Mouse (Mus musculus): ENCODE data around the gene Dock7. TPM values are rescaled to one million over a fixed set of nuclear protein-coding genes. Genes with fewer than 3 reads are reported as not detected.
A peak's percentile ranks its signal among the peaks of the same experiment; 100 is the strongest.
"Not testable (repeated sequence)": the region's sequence is repeated elsewhere in the genome, so short reads cannot be mapped to it uniquely, and the experiment has no call there.

The Dock7 gene
- total RNA-seq, 2 experiments from 2014 or later, result 40.2 to 42.7 TPM

- intact Hi-C loops (cut with DNase I), result no loop called here
- DNase-seq (ENCODE audit: low spot score in 2 of 2), result no peak
Measured at GRCm38 (mm10) chr4:99030686-99031085, 90.0 kb downstream of the Dock7 start, which contains the start of gene Angptl3. Gene Angptl3 (plus strand): TSS chr4:99030954.

- intact Hi-C loops (cut with DNase I), result no loop called here
- DNase-seq (ENCODE audit: low spot score in 2 of 2), result no peak
Measured at GRCm38 (mm10) chr4:99028377-99028776, 92.3 kb downstream of the Dock7 start.

- intact Hi-C loops (cut with DNase I), result no loop called here
Measured at GRCm38 (mm10) chr4:99022221-99022620, 98.5 kb downstream of the Dock7 start.

GRCm38 (mm10) chr4:99011039-99011438, 109.7 kb downstream of the Dock7 start:
- intact Hi-C loops (cut with DNase I), result no loop called here
- DNase-seq (ENCODE audit: low spot score in 2 of 2), result no peak

More at GRCm38 (mm10) chr4:99022221-99022620, 98.5 kb downstream of the Dock7 start:
- peak in 1 of 2 experiments; percentile 31 for DNase-seq (ENCODE audit: low spot score in 2 of 2)

- DNase-seq (ENCODE audit: low spot score in 2 of 2), result no peak
- intact Hi-C loops (cut with DNase I), result no loop called here
Measured at GRCm38 (mm10) chr4:99006319-99006718, 114.4 kb downstream of the Dock7 start.

DNA sequence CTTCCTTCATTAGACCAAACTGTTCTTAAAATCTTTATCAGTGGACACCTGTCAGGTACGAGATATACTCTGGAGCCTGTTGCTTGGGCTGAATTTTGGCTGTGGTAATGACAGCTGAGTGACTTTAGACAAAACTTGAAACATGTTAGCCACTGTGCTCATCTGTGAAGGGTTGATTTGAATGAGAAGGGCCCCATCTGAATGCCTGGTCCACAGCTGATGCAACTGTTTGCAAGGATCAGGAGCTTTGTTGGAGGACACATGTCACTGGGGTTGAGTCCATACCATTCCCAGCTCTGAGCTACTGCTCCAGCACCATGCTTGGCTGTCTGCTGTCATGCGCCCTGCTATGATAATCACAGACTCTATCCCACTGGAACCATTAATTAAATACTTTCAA, 115.1 kb downstream of the Dock7 start:
- no peak for DNase-seq (ENCODE audit: low spot score in 2 of 2)
- intact Hi-C loops (cut with DNase I), result no loop called here

DNA sequence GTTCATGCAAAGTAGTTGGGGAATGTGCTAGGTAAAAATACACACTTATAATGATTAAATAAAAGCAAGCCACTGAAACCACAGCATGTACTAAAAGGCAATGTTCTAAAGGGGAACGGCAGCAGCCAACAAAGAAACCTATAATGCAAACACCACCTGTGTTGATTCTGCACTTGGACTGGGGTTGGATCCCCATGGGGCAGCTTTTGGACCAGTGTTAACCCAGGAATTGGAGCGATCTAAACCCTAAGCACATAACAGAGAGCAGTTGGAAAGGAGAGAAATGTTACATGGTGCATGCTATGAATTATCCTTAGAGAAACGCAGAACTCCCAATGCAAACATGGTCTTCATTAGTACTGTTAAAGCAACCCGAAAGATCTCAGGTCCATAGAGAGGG, 127.2 kb downstream of the Dock7 start:
- DNase-seq (ENCODE audit: low spot score in 2 of 2), result no peak
- intact Hi-C loops (cut with DNase I), result no loop called here

DNA sequence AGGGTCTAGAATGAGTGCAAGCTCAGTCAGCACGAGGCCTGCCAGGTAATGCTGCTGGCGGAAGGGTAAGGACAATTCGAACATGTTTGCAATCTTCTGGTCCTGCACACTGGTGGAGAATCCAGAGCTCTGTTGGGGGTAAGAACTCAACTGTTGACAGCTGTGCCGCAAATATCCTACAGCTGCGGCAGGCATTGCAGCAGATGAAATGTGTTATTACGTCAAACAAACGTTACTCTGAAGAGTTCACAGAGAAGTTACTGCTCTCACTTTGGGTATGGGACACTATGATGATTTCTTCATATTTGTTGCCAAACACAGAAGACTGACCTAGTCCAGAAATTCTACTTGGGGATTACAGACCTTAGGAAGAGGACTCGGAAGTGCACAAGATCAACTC, 136.0 kb downstream of the Dock7 start:
- intact Hi-C loops (cut with DNase I), result no loop called here
- DNase-seq (ENCODE audit: low spot score in 2 of 2), result no peak

- DNase-seq (ENCODE audit: low spot score in 2 of 2); intact Hi-C loops (cut with DNase I): not testable (repeated sequence)
Measured at GRCm38 (mm10) chr4:98979976-98980375, 140.7 kb downstream of the Dock7 start.

GRCm38 (mm10) chr4:98978693-98979092, 142.0 kb downstream of the Dock7 start:
- DNase-seq (ENCODE audit: low spot score in 2 of 2), result no peak
- intact Hi-C loops (cut with DNase I), result no loop called here

GRCm38 (mm10) chr4:98978288-98978687, 142.4 kb downstream of the Dock7 start:
- DNase-seq (ENCODE audit: low spot score in 2 of 2); intact Hi-C loops (cut with DNase I): not testable (repeated sequence)

DNA sequence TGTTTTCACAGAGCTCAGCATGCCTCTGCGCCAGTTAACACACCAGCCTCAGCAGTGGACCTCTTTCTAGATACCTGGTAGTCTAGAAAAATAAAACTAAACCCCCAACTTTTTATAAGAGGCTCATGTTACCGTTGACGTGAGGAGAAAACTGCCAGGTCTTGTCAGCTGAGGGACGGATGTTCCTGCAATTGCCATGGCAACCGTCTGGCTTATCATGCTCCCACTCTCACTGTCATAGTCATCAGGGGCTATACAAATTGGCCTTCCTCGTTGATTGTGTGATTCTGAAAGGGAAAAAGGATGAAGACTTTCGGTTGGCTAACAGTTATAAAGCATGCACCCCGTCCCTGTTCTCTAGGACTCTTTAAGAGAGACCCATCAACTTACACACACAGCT, 145.0 kb downstream of the Dock7 start:
- intact Hi-C loops (cut with DNase I), result no loop called here
- DNase-seq (ENCODE audit: low spot score in 2 of 2), result peak in 1 of 2 experiments; percentile 14

DNA sequence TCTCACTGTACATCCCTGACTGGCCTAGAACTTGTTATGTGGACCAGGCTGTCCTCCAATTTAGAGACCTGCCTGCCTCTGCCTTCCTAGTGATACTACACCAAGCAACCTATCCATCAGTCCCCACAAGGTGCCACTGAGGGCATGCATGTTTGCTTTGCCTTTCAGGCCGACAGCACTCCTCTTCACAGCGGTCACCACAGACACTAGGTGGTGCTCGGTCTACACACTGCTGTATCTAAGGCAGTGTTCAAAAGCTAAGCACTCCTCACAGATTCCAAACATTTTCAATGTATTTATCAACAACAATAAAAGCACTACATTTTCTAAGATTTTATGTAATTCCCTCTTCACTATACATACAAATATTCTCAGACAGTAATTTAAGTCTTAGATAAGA, 150.8 kb downstream of the Dock7 start:
- intact Hi-C loops (cut with DNase I), result loop anchor here (5.0 kb wide), 1 partner anchor 212 kb away; no protein-coding TSS in a partner anchor
- no peak for DNase-seq (ENCODE audit: low spot score in 2 of 2)

- intact Hi-C loops (cut with DNase I), result no loop called here
- no peak for DNase-seq (ENCODE audit: low spot score in 2 of 2)
Measured at GRCm38 (mm10) chr4:98960243-98960642, 160.5 kb downstream of the Dock7 start.

DNA sequence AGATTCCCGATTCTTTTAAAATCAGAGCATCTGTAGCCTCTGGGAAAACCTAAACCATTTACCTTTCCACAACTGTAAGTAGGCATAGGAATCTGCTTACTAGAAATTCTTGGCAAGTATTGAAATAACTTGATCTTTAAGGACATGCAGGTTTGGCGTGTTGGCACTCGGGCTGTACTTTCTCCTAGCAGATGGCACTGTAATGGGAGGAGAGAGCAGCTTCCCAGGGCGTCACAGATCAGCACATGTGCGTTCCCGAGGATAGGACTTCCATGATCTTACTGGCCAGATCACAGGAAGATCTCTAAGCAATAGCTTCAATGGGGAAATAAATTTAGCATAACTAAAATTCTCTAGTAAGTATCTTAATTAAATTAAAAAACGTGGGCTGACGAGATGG, 164.7 kb downstream of the Dock7 start:
- DNase-seq (ENCODE audit: low spot score in 2 of 2), result no peak
- intact Hi-C loops (cut with DNase I), result no loop called here

DNA sequence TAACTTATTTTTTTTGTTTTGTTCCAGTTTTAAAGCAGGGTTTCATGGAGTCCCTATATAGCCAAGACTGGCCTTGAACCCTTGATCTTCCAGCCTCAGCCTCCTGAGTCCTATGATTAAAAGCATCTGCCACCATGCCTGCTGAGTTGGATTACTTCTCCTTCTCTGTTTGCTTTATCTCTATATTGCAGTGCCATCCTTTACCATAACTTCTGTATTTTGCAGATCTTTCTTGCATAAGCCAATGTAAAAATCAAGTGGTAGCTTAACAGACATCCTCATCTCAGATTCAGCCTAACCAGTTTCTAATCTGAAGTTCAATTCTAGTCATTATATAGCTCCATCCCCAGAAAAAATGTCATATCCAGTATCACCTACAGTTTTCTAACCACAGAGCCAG, 170.2 kb downstream of the Dock7 start:
- no peak for DNase-seq (ENCODE audit: low spot score in 2 of 2)
- intact Hi-C loops (cut with DNase I), result no loop called here

- DNase-seq (ENCODE audit: low spot score in 2 of 2); intact Hi-C loops (cut with DNase I): not testable (repeated sequence)
Measured at GRCm38 (mm10) chr4:98938210-98938609, 182.5 kb downstream of the Dock7 start.

GRCm38 (mm10) chr4:98936036-98936435, 184.7 kb downstream of the Dock7 start:
- no peak for DNase-seq (ENCODE audit: low spot score in 2 of 2)
- intact Hi-C loops (cut with DNase I), result no loop called here

DNA sequence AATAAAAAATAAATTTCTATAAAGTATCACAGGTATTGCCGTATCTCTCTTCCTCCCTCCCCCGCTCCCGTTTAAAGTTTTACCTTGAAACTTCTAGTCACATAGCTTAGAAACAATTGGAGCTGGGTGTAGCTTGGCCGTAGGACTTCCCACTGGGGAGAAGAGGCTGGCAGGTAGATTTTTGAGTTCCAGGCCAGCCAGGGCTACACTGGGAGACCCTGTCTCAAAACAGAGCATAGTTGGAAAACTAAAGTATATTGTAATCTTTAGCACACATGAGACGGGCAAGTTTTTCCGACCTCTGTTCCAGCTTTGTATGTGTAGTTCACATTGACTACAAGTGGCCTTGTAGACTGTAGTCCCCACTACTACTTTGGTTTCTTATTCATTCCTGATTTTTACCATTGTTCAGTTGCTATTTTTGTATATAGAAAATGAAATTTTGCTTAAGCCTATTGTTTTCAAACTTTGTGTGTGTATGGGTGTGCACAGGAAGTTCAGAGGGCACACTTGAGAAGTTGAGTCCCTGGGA, 195.4 kb downstream of the Dock7 start:
- intact Hi-C loops (cut with DNase I), result no loop called here
- no peak for DNase-seq (ENCODE audit: low spot score in 2 of 2)

DNA sequence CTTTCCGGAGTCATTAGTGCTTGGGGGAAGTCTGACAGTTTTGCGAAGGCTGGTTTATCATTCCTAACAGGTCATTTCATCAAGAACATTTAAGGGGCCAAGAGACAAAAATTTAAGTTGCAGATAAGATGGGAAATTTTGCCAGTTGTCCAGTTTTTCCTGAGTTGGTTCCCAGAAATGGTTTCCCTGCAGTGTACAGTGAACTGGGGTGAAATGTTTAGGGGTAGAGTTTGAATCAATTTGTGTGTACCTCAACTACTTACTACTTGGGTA, 195.9 kb downstream of the Dock7 start:
- intact Hi-C loops (cut with DNase I), result loop anchor here (5.0 kb wide), 1 partner anchor 197 kb away; the partner anchor contains the start of gene Dock7
- DNase-seq (ENCODE audit: low spot score in 2 of 2), result no peak

DNA sequence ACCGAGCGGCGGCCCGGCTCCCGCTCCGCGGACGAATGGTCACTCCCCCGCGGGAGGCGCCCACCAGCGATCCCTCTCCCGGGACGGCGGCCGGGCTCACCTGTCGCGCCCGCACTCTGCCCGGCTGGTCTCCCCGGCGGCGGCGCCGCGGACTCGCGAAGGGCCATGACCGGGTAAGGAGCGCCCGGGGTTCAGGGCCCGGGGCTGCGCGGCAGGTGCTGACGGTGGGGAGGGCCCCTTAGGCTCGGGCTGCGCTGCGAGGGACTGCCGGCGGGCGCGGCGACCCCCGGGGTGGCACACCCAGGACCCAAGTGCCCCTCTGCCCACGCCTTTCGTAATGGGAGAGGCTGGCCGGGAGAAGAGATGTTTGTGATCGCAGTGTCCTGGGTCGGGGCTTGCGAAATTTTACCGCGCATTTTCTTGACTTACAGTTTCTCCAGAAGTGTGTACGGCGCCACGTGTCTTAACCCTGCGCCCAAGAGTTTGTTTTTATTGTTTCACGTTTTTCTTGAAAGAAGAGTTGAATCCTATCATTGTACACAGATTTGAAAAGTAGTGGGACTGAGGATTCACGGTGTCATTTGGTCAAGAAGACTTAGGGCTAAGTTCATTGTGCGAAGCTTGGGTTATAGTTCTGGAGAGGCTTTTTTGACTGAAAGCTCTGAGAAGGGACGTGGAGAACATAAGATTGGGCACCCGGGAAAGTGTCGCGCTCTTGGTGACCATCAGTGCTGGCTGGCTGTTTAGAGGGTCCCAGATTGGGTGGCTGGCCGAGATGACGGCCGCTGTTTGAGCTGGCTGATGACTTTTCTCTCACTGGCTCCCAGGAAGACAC, 196.4 kb downstream of the Dock7 start:
- no peak for DNase-seq (ENCODE audit: low spot score in 2 of 2)

More for the DNA sequence above, 196.4 kb downstream of the Dock7 start:
- intact Hi-C loops (cut with DNase I), result loop anchor here (5.0 kb wide), 1 partner anchor 198 kb away; the partner anchor contains the start of gene Dock7
